Mouse (Mus musculus) liver, adult (tissue): ENCODE measurements around the gene Olfr945.

Source experiments
- GATA4 ChIP-seq: IDR thresholded peaks from 2 replicates; pipeline ENCODE4 v1.6.1; 2014; ENCODE audit warnings: mild to moderate bottlenecking, low read length; ENCODE audit not compliant: insufficient replicate concordance

Olfr945 gene

DNA sequence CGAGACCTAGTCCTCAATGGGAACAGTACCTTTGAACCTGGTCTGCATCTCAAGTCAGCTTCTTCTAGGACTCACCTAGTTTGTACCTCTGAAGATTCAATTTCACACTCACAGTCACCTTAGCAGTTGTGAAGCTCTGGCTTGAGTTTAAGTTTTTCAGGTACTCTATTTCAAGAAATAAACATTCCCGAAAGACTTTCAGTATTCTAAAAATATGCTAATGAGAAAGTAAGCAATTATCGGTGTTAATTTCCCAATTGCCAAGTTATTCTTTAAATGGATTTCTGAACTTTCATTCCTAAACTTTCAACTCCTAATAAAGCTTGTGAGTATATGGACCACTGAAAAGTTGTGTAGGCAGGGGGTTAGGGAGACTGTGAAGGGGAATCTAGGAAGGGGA is at the start of gene Olfr945:
Olfr945 (minus strand) TSS at position 101 of the 400 bp plus-strand sequence.
- no peak for TF ChIP-seq GATA4

DNA sequence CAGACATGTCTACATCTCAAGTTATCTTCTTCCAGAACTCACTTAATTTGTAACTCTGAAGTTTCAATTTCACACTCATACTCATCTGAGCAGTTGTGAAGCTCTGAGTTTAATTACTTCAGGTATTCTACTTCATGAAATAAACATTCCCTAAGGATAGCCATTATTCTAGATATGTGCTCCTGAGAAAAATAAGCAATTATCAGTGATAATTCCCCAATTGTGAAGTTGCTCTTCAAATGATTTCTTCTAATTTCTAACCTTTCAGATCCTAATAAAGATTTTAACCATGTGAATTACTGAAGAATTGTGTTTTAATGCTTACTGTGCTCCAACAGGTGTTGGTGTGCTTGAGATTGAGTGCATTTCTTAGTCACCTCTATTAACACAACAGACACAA is 49.3 kb upstream of the Olfr945 start, which contains the start of gene Olfr948:
Olfr948 (minus strand) TSS at position 101 of the 400 bp plus-strand sequence.
- no peak for TF ChIP-seq GATA4

DNA sequence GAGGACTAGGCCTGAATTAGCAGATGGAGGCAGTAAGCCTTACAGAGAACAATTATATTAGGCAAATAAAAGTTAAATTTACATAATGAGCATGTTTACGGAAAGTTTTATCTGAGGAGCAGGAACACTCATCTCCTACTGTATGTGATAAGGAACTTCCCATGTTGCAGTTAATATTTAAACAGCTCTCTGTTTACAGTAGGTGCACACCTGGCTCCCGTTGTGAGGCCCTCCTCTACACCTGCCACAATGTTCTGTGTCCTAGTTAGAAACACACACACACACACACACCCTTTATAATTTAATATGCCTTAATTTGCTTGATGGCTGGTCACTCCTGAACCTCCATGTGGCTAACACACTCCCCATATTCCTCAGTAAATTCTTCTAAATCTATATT is 10.5 kb upstream of the Olfr945 start:
- TF ChIP-seq GATA4, result no peak

DNA sequence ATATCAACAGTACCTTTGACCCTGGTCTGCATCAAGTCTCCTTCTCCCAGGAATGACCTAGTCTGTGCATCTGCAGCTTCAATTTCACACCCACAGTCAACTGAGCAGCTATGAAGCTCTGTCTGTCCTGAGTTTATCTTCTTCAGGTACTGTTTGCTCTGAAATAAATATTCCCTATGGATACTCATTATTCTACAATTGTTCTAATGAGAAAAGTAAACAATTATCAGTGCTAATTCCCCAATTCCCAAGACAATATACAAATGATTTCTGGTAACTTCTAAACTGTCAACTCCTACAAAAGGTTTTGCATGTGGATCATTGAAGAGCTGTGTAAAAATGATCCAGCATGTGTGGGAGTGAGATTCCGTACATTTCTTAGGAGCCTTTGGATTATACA is 26.7 kb downstream of the Olfr945 start, which contains the start of gene Olfr1537:
Olfr1537 (minus strand) TSS at position 101 of the 400 bp plus-strand sequence.
- no peak for TF ChIP-seq GATA4
